Mouse (Mus musculus) heart, adult 2 months (tissue): ENCODE data around the gene Nsun3. TPM values are rescaled to one million over a fixed set of nuclear protein-coding genes. Genes with fewer than 3 reads are reported as not detected.

Experiments used
- DNase-seq, 2 experiments: peaks; one replicate each; pipeline ENCODE4 v3.0.0; 2021
- H3K27ac ChIP-seq: fragments of 200-600 bp; 2 replicates; pipeline ENCODE4 v1.8.1; 2022
- H3K27me3 ChIP-seq: fragments of 200-500 bp; 2 replicates; pipeline ENCODE4 v1.6.1; 2012; ENCODE audit warnings: mild to moderate bottlenecking, low read length, inconsistent platforms, mixed read lengths; ENCODE audit not compliant: control insufficient read depth, insufficient read depth
- H3K36me3 ChIP-seq: fragments of 200-500 bp; 2 replicates; pipeline ENCODE4 v1.6.1; 2012; ENCODE audit warnings: low read length, inconsistent platforms; ENCODE audit not compliant: control insufficient read depth, insufficient read depth
- H3K4me1 ChIP-seq: fragments of 200-500 bp; 2 replicates; pipeline ENCODE4 v1.6.1; 2011; ENCODE audit warnings: low read length; ENCODE audit not compliant: control insufficient read depth, insufficient read depth
- H3K4me3 ChIP-seq: fragments of 200-600 bp; 2 replicates; pipeline ENCODE4 v1.8.1; 2022
- H3K79me2 ChIP-seq: fragments of 200-500 bp; replicated peaks from 2 replicates; pipeline ENCODE4 v1.6.1; 2012; ENCODE audit warnings: mild to moderate bottlenecking, inconsistent platforms, low read length, moderate library complexity, mixed read lengths; ENCODE audit not compliant: control insufficient read depth, insufficient read depth
- H3K9ac ChIP-seq: fragments of 200-500 bp; 2 replicates; pipeline ENCODE4 v1.6.1; 2012; ENCODE audit warnings: low read depth, mild to moderate bottlenecking, control low read depth, inconsistent platforms, low read length, mixed read lengths
- CTCF ChIP-seq: fragments of 200-600 bp; IDR thresholded peaks from 2 replicates; pipeline ENCODE4 v1.8.1; 2022; ENCODE audit warnings: antibody characterized with exemption, mild to moderate bottlenecking, moderate library complexity
- EP300 ChIP-seq: fragments of 200-500 bp; IDR thresholded peaks from 2 replicates; pipeline ENCODE4 v1.6.1; 2011; ENCODE audit warnings: low read depth, low read length, control low read depth; ENCODE audit not compliant: insufficient read depth
- POLR2A ChIP-seq: fragments of 200-500 bp; IDR thresholded peaks from 2 replicates; pipeline ENCODE4 v1.6.1; 2011; ENCODE audit warnings: mild to moderate bottlenecking, low read depth, low read length, control low read depth; ENCODE audit not compliant: insufficient read depth
- WGBS: fragments of 180-500 bp; shearing (Covaris S2); methylation state at CpG from one replicate; pipeline ENCODE4 v1.1.7; 2018; 5-methylcytosine and 5-hydroxymethylcytosine counted together
- intact Hi-C: fragments of 180-260 bp; cut with DNase I; formaldehyde crosslinking; loops from one replicate; pipeline ENCODE4 v1.15.1; 2025
- polyA plus RNA-seq: library from polyadenylated mRNA; depleted of rRNA; stranded (reverse); fragments of >200 nt; gene quantifications from 2 replicates; pipeline ENCODE4 v1.2.3, GENCODE M21; 2012
- total RNA-seq, 2 experiments: library from RNA; stranded (reverse); gene quantifications; 2 replicates each; pipeline ENCODE4 v1.2.3; 2021

Gene Nsun3
- total and polyA plus RNA-seq, 3 experiments, result 3.0 to 5.3 (median 3.7) TPM

DNA sequence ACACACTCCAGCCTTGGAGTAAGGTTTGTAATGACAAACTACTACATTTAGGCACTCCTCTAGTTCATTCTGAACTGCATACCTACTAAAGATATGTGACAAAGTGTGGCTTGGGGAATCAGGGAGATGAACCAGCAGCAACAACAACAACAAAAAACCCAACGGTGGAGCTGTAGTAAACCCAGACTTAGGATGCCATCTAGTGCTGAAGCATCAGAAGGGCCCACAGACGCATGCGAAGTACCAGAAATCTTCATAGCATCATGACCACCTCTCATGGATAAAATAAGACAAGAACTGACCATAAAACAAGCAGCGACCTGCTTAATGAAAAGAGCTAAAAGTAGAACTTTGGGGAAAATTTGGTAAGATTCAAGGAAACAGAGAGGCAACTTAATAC, 13.2 kb downstream of the Nsun3 start:
- 79% methylated on average over 4 of the region's 4 CpGs for WGBS
- TF ChIP-seq POLR2A (no peak), CTCF (no peak), EP300 (no peak)
- Histone ChIP-seq H3K27ac (no peak overlapping the region), H3K79me2 (no peaks in the 10 kb centered on the region), H3K9ac (no peak overlapping the region), H3K27me3 (no peaks in the 10 kb centered on the region), H3K36me3 (no peaks in the 10 kb centered on the region), H3K4me3 (no peak overlapping the region), H3K4me1 (no peaks in the 10 kb centered on the region)
- intact Hi-C loops, result no loop called here
- DNase-seq, result no peak

DNA sequence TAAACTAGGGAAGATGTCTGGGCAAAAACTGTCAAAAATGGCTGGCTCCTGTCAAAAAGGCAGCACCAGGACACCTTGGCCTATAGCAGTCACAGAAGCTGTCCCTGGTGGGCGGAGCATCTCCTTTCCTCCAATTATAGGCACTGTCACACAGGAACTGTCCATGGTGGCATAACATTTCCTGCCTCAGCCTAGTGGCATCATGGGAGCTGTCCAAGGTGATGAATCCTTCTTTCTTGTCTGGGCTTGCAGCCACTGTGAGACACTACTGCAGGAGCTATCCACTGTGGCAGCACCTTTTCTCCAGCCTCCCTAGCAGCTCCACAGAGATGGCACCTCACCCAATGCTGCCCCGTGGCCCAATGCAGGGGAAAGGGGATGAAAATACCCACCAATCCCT, 28.3 kb downstream of the Nsun3 start:
- intact Hi-C loops, result no loop called here
- H3K27ac ChIP-seq, result no peak overlapping the region
- no peaks in the 10 kb centered on the region for H3K4me1 ChIP-seq
- no peak for DNase-seq
- 92% methylated on average over 2 of the region's 2 CpGs for WGBS
- H3K36me3 ChIP-seq, result no peaks in the 10 kb centered on the region
- H3K9ac ChIP-seq, result no peak overlapping the region
- TF ChIP-seq POLR2A (no peak), EP300 (no peak), CTCF (no peak)
- no peak overlapping the region for H3K4me3 ChIP-seq
- no peaks in the 10 kb centered on the region for H3K79me2 ChIP-seq
- no peaks in the 10 kb centered on the region for H3K27me3 ChIP-seq

DNA sequence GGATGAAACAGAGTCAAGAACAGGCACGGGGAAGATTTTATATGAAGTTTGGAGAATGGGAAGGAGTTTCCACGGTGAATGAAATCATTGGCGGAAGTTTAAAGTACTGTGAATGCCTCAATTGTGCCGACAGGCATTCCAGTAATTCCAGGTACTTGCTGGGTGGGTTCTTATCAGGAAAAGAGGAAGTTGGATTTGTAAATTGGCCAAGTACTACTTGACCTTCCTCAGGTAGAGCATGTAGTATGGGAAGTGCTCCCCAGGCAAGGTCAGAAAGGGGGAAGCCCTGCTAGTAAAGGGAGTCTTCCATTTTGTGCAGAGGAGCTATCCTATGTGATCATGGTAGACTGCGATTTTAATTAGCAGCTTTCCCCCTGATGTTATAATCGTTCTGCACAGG, 31.3 kb downstream of the Nsun3 start:
- WGBS, result 70% methylated on average over 6 of the region's 6 CpGs
- DNase-seq, result no peak

DNA sequence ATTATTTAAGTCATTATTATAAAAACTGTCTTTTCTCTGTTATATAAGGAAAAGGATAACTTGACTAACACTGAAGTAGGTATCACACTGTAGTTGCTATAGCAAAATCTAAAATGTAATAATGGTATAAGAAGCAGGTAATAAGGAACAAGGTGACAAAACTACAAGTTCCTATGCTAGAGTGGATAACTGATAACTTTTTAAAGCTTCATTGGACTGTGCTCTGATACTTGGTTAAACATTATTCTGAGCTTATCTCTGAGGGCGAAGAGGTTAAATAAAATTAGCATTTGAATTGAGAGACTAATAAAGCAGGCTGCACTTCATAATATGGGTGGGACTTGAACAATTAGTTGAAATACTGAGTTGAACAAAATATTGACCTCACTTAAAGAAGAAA, 33.0 kb downstream of the Nsun3 start:
- H3K27me3 ChIP-seq, result no peaks in the 10 kb centered on the region
- intact Hi-C loops, result no loop called here
- H3K27ac ChIP-seq, result no peak overlapping the region
- DNase-seq, result no peak
- TF ChIP-seq EP300, result no peak
- no peak for TF ChIP-seq POLR2A
- TF ChIP-seq CTCF, result no peak
- H3K4me1 ChIP-seq, result no peaks in the 10 kb centered on the region
- H3K36me3 ChIP-seq, result no peaks in the 10 kb centered on the region
- no peaks in the 10 kb centered on the region for H3K79me2 ChIP-seq
- no peak overlapping the region for H3K4me3 ChIP-seq
- H3K9ac ChIP-seq, result no peak overlapping the region
- WGBS, result 90% methylated on average over 1 of the region's 1 CpGs

More for the DNA sequence above, 31.3 kb downstream of the Nsun3 start:
- Histone ChIP-seq H3K4me3 (no peak overlapping the region), H3K9ac (no peak overlapping the region), H3K36me3 (no peaks in the 10 kb centered on the region), H3K27me3 (no peaks in the 10 kb centered on the region), H3K4me1 (no peaks in the 10 kb centered on the region), H3K79me2 (no peaks in the 10 kb centered on the region), H3K27ac (no peak overlapping the region)
- intact Hi-C loops, result no loop called here
- TF ChIP-seq CTCF, result no peak
- TF ChIP-seq POLR2A, result no peak
- TF ChIP-seq EP300, result no peak

DNA sequence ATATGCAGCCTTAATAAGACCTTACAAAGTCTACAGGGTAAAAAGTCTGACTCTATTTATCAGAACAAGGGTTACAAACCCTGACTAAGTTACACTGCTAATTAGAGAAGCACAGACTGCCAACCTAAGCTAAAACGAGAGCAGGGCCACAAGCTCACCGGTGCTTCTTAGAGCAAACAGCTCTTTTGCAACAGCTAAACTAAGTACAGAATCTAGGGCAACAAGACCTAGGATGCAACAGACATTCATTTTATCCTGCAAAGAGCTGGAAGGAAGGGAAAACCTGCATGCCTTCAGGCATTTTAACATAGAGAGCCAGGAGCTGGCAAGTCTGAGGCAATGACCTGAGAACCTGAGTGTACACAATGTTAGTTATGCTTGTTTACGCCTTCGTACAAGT, 33.5 kb downstream of the Nsun3 start:
- Histone ChIP-seq H3K27ac (no peak overlapping the region), H3K4me1 (no peaks in the 10 kb centered on the region), H3K4me3 (no peak overlapping the region), H3K27me3 (no peaks in the 10 kb centered on the region), H3K9ac (no peak overlapping the region), H3K79me2 (no peaks in the 10 kb centered on the region), H3K36me3 (no peaks in the 10 kb centered on the region)
- 89% methylated on average over 4 of the region's 4 CpGs for WGBS
- DNase-seq, result no peak
- intact Hi-C loops, result no loop called here
- TF ChIP-seq EP300 (no peak), CTCF (no peak), POLR2A (no peak)

DNA sequence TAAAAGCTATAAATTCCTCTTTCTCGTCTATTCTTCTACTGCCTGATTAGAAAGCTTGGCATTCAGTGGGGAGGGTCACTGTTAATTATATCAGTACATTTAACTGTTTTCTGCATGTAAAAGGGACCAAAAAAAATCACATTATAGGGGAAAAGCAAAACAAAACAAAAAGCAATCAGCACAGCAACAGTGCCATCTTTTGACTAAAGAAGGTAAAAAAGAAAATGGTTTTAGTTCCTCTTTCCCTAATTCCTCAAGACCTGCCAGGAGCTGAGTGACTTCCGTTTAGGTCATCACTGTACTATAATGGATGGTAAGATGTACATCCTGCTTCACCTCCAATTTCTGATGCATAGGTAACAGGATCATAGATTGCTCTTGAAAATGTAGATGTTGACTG, 40.7 kb downstream of the Nsun3 start:
- intact Hi-C loops, result no loop called here
- DNase-seq, result no peak
- no peaks in the 10 kb centered on the region for H3K4me1 ChIP-seq
- no peak for TF ChIP-seq CTCF
- no peak for TF ChIP-seq POLR2A
- no peak for TF ChIP-seq EP300
- no peaks in the 10 kb centered on the region for H3K79me2 ChIP-seq
- no peak overlapping the region for H3K9ac ChIP-seq
- H3K27me3 ChIP-seq, result no peaks in the 10 kb centered on the region
- H3K36me3 ChIP-seq, result no peaks in the 10 kb centered on the region
- WGBS, result 67% methylated on average over 2 of the region's 2 CpGs
- no peak overlapping the region for H3K27ac ChIP-seq
- no peak overlapping the region for H3K4me3 ChIP-seq
